Mouse (Mus musculus) urinary bladder, postnatal 36 days (tissue): ENCODE results near the gene Sept1.

ENCODE experiments used
- DNase-seq, 2 experiments: peaks; one replicate each; pipeline ENCODE4 v3.0.0; 2022; ENCODE audit warnings: low spot score in 2 of 2, mixed read lengths in 1 of 2

Sept1 gene

DNA sequence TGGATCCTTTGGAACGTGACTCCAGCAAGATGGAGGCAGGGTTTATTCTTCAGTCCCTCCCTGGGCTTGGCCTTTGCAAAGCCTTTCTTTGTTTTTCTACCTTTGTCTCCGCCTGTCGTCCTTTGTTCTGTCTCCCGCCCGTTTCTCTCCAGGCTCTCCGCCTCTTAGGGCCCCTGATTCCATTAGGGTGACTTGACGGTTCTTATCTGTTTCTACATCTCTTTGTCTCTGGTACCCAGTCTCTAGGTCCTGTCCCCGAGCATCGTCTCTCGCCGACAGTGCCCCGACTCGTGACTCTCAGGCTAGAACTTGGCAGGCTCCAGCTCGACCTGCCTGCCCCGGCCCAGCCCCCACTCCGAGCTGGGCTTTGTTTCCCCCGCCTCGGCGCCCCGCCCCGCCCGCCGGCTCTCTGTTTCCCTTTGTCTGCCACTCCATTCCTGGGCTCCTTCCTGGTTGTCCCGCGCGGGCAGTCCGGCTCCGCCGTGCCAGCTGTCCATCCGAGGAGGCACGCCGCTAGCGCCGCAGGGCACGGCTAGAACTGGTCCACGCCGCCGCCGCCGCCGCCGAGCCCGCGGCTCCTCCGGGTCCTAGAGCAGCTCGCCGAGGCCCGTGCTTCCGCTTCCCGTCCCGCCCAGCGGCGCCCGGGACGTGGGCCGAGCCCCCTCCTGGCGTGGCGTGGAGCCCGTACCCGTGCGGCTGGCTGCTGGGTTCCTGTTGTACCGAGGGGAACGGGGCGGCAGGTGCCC is at the start of gene Sept1, which contains the start of gene Zfp553:
Gene Sept1, minus strand, starts transcription at position 509 of the 746 bp plus-strand sequence.
Gene Zfp553, plus strand, starts transcription at position 440 of the 746 bp plus-strand sequence.
- peak; percentile 79 to 80 for DNase-seq

DNA sequence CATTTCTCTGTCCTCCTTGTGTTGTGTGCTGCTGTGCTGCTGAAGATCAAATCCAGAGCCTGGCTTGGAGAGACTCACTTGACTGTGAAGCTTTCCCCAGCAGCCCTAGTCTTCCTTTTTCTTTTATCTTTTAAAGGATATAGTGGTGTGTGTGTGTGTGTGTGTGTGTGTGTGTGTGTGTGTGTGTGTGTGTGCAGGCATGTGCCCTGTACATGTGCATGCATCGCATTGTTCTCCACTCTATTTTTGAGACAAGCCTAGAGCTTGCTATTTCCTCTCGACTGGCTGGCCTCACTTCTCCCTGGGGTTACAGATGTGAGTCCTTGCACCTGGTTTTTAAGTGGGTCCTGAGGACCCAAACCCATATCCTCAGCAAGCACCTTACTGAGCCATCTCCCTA is 49.3 kb upstream of the Sept1 start:
- DNase-seq = no peak

DNA sequence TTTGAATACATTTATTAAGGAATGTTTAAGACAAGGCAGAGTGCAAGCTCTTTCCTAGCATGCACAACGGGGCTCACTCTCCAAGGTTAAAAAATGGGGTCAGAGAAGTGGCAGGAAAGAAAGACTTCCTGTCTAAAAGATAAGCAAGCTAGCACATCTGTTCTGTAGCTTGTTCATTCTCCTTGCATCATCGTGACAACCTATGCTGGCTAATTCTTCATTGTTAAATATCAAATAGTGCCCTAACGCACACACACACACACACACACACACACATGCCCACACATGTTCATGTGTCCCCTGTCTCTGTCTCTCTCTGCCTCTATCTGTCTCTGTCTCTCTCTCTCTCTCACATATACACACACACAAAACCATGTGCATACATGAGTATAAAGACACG is 48.2 kb upstream of the Sept1 start:
- DNase-seq = no peak

DNA sequence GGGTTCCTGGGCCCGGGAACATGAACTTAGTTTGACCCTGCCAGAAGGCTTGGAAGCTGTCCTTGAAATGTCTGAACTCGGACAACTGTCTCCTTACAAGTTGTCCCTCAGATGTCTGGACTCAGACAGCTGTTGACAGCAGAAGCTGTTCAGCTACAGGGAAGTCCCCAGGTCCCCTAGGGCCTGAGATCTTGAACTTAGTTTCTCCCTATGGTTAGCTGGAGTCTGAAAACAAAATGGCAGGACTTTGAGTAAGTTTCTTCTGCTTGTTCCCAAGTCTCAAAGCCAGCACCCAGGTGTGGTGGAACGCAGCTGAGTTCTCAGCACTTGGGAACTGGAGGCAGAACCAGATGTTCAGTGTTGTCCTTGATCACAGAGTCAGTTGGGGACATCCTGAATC is 47.2 kb upstream of the Sept1 start:
- DNase-seq = no peak

DNA sequence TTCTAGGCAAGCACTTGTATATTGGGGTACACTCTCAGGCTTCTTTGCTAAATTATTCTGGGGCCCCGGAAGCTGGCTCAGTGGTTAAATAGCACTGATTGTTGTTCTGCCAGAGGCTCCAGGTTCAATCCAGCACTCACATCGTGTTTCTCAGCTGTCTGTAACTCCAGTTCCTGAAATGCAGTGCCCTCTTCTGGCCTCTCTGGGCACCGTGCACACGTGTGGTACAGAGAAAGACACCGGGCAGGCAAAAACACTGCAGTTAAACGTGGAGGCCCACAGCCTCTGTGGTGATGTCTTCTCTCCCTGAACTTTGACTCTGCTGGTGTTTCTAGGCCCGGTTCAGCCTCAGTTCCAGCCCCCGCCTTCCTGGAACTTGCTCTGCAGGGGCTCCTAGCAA is 45.4 kb upstream of the Sept1 start:
- DNase-seq = no peak

DNA sequence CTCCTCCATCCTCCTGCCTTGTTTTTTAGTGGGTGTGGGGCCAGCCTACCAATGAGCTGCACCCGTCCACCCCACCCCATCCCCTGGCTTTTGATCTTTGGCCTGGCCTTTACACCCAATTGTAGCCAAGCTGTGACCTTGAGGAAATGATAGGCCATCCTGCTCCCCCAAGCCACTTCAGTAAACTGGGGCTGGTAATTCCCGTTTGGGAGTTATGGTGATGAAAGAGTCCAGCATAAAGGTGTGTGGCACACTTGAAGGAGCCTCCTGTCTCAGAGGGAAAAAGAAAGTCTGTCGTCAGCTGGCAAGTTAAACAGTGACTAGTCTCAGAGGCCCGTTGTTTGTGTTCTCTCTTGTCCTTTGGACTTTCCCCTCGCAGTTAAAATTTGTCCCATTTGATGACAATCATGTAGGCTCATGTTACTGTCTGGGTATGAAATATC is 43.6 kb upstream of the Sept1 start:
- no peak for DNase-seq

DNA sequence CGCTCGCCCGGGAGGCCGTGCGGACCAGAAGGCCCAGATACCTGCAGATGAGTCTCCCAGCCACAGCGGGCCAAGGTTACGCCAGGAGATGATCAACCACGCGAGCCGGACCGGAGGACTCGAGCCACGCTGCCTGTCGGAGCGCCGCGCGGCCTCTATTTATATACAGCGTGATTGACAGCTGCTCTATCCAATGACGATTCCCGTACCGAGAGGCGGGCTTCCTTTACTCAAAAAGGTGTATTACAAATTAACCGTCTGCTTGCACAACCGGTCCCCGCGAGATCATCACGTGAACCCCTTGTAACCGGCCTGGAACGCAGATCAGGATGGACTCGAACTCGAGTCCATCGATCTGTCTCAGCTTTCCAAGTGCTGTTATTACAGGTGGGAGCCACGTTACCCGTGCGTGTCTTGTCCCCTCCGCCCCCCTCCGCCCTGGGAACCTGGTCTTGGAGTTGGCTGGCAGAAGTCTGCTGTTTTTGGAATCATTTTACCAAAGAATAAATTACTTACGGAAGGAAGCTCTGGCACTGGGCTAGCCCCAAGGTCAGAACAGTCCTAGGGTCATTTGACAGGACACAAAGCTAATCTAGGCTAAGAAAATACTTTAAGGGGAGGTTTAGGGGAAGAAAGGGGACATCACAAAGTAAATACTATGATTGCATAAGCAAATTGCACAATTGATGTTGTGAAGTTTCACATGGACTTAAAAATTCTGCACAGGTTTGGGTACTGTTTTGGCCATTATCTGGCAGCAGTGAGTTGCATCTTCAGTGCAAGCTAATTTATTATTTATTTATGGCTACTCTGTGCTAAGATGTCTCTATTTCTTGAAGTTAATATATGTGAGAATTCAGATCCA is 41.2 kb upstream of the Sept1 start, which contains the start of gene Sephs2:
Gene Sephs2, minus strand, starts transcription at position 131 of the 865 bp plus-strand sequence.
- DNase-seq = peak; percentile 95 to 97

DNA sequence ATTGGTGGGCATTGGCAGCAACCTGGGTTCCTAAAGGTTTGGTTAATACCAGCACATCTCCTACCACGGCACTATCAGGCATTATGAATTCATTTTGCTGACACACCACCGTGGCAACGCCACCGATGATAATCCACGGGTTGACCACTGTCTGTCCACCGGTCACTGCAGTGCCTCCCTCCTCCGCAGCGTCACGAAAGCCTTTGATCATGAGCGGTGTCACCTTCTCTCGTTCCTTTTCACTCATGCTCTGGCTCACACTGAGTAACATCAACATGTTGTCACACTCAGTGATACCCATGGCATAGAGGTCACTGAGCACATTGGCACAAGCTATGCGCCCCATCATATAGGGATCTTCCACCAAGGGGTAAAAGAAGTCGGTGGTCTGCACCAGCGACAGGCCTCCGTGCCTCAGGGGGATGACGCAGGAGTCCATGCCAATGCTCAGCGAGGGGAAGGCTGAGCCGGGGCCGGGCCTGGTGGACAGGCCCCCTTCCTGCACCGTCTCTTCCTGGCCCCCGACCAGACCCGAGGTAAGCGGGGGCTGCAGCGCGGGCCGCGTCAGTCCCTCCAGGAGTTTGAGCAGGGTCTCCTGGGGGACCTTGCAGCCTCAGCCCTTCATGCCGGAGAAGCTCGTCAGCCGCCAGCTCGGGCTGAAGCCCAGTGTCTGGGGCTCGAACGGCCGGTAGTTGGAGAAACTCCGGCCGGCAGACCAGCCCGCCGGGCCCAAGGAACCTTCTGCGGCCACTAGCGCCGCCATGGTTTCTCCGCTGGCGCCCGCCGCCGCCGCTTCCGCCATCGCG is 40.4 kb upstream of the Sept1 start:
- DNase-seq = no peak

DNA sequence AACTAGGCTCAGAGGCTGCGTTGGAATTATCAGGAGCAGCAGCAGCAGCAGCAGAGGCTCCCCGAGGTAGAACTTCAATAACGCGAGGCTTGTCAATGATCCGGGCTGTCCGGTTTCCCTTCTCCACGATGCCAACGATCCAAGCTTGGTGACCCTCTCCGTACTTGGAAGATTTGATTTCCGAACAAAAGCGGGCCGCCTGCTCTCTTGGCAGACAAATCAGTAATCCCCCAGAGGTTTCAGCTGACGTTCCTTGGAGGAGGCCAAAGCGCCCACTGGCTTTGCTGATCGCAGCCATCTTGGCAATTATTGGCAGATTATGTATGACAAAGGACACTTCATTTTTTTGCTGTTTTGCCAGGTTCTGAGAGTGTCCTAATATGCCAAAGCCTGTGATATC is 39.6 kb upstream of the Sept1 start:
- DNase-seq = peak in 1 of 2 experiments; percentile 43

DNA sequence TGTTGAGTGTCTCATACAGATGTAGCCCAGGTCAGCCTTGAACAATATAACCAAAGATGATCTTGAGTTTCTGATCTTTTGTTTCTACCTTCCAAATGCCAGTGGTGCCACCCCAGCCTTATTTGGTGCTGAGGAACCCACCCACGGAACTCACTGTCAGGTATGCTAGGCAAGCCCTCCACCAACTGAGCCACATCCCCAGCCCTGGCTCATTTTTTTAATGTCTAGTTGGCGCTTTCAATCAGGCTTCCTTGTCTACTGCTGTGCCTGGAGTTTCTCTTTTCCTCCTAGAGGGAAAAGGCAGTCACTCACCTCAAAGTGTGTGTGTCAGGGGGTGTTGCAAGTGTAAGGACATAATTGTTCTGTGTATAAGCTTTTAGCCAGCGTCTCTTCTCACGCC is 38.2 kb upstream of the Sept1 start:
- DNase-seq = no peak

DNA sequence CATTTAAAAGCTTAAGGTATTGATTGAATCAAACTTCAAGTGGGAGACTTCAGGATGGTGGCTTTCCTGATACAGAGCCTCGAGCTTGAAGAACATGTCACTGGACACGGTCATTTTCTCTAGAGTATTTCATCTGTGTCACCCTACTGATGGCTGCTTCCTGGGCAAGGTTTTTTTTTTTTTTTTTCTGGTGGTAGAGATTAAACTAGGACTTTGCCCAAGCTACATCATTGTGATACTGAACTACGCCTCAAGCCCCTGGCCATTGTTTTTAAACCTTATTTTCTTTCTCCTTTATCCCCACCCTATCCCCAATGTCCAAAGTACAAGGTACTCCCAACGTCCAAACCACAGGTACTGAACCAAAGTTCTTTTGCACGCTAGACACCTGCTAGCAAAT is 37.7 kb upstream of the Sept1 start:
- no peak for DNase-seq

DNA sequence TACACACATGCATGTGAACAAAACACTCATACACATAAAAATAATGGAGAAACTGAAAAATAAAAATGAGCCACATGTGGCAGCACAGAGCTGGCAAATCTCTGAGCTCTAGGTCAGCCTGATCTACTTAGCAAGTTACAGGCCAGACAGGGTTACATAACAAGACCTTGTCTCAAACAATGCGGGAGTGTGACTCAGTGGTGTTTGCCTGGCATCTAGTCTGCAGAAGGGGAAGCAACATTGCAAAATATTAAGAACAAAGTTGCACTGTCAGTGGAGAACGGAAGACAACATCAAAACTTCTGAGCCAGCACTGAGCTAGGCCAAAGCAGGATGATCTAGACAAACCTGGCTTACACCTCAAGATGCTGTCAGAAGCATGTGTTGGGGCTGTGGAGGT is 37.3 kb upstream of the Sept1 start:
- DNase-seq = no peak

DNA sequence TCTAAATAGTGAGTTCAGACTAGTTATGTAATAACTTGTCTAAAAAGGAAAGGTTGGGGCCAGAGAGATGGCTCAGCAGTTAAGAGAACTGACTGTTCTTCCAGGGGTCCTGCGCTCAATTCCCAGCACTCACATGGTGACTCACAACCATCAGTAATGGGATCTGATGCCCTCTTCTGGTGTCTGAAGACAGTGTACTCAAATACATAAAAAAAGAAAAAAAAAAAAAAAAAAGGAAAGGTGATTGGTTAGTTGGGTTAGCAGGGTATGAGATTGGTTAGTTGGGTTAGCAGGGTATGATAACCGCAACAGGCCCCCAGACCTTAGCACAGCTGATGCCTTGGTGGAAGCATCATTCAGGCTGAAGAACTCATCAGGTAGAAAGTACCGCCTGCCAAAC is 30.6 kb upstream of the Sept1 start:
- DNase-seq = no peak

DNA sequence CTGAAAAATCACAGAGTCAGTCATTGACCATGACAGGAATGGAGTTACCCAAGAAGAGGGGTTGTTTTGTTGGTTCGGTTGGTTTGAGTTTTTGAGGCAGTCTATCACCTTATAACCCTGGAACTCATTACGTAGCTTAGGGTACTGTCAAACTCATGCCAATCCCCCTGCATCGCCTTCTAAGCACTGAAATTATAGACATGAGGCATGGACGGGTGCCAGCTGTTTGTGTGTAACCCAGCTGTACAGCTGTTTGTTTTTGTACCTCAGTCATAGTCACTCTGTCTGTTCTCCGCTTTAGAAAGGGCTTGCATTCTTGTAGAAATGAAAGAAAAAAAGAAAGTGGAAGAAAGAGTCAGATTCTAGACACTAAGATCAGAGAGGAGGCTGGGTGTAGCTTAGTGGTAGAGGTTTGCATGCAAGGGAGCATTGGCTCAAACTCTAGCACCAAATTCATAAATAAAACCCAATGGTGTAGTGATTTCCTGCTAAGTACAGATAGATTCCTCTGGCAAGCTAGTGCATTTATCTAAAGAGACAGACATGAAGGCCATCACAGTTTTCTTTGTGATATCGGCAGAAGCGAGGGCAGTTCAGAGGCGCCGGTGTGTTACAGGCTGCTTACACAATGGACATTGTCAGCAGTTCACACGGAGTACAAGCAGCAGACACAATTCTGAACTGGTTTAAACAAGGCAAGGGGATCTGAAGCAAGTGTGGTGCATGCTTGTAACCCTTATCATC is 29.5 kb upstream of the Sept1 start:
- DNase-seq = no peak

DNA sequence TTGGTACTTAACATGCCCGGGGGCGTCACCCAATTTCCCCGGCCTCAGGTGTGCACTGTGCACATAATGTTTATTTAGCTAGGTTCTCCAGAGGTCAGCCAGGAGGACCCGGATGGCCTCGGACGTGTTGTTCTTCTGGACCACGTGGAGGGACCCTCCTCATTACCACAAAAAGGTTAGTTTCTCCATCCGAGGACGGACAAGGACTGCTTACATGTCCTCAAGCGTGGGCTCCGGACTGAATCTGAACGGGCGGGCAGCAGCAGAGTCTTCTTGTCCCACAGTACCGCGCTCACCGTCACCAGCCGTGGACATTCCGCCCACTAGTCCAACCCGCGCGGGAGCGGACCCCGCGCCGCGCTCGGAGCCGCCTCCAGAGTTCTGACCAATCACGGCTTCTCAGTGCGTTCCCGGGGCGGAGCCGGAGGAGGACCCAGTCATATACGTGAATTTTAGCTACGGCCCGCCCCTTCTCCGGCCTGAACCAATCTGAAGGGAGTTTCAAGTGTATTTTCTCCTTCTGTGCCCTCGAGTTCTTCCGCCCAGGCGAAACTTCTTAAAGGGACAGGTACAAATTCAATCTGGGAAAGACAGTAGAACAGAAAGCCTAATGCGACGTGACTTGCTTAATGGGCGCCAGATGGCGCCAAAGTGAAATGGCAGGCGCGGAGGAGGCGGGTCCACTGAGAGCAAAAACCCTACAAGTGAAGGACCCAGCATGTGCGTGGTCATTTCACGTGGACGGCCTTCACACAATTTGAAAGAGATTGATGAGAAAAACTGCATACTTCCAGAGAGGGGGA is 27.6 kb upstream of the Sept1 start, which contains the start of gene Dctpp1:
Gene Dctpp1, minus strand, starts transcription at position 401 of the 803 bp plus-strand sequence.
- DNase-seq = peak; percentile 96 to 97

DNA sequence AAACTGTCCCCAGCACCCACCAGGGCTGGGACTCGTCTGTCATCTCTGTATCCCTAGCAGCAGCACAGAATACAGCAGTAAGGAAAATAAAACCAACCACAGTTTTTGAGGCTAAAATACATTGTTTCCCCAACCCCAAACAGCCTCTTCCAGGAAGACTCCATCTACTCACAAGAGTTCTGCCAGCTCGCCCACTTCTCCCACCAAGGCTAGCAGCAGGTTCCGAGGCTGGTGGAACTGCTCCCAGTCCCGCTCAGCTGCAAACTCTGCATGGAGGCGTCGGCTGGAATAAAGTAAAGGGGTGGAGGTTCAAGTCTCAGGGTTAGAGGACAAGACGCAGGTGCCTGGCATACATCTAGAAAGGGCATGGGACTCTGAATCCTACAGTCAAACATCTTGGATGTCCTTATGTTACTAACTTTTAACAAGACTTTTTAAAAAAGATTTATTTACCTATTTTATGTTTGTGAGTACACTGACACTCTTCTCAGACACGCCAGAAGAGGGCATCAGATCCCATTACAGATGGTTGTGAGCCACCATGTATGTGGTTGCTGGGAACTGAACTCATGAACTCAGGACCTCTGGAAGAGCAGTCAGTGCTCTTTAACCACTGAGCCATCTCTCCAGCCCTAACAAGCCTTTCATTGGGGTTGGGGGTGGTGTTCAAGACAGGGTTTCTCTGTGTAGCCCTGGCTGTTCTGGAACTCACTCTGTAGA is 26.4 kb upstream of the Sept1 start:
- no peak for DNase-seq

DNA sequence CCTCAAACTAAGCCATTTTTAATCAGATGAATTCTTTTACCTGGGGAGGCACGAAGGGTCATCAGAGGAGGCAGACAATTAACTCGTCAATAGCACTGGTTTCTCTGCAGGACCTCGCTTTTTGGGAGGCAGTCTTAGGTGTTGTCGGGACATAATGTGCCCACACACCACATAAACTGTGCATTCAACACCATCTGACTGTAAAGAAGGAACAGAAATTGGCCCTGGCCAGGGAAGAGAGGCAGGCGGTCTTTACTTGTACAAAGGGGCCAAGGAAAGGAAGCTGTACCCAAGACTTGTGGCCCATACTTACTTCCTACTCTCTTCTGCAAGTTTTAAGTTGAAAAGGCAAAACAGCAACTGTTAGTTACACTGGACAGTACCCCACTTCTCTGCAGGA is 23.6 kb upstream of the Sept1 start:
- DNase-seq = no peak

DNA sequence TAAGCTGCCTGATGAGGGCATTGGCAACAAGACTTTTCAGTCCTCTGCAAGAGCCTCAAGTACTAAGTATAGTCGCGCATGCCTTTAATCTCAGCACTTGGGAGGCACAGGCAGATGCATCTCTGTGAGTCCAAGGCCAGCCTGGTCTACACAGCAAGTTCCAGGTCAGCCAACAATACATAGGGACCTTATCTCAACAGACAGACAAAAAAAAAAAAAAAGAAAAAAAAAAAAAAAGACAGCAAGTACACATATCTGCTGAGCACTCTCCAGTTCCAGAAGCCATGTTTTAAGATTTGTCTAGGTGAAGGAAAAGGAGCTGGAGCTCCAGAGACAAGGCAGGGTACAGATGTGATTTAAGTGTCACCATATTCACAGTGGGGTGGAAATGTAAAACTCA is 23.0 kb upstream of the Sept1 start:
- no peak for DNase-seq

DNA sequence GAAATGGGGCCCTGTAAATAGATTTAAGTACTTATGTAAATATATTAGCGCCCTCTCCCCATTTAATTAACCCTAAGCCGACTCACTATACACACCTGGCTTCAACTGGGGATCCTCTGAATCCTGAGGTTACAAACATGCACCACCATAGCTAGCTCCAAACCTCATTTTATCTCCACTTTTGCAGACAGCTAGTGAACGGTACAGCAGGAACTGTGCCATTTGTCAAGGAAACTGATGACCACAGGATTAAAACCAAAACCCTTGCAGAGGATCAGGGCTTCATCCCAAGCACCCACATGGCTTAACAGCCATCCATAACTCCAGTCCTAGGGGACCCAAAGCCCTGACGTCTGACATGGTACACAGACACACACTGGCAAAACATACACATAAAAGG is 22.1 kb upstream of the Sept1 start:
- DNase-seq = no peak
